Mouse (Mus musculus) embryonic fibroblast, embryonic 13.5 days (primary cell): ENCODE measurements around the gene Pptc7.

Experiments
- CTCF ChIP-seq: IDR thresholded peaks from 2 replicates; pipeline ENCODE4 v1.5.1; 2011; ENCODE audit warnings: mild to moderate bottlenecking, control low read depth, low read length, moderate library complexity, borderline replicate concordance; ENCODE audit not compliant: insufficient read depth
- POLR2A ChIP-seq: IDR thresholded peaks from 2 replicates; pipeline ENCODE4 v1.6.1; 2011; ENCODE audit warnings: low read depth, mild to moderate bottlenecking, control low read depth, low read length, moderate library complexity

DNA sequence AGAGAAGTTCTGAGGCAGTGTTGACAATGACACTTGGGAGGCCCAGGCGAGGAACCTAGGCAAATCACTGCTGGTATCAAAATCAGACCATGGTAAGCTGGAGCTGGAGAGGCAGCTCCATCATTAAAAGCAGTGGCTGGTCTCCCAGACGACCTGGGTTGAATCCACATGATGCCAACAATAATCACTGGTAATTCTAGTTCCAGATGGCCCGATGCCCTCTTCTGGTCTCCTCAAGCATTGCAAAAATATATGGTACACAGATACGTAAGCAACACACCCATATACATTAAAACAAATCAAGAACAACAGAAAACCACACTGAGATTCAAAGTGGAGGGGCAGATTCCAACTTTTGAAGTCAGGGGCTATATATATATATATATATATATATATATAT lies 61.6 kb downstream of the Pptc7 start:
- TF ChIP-seq CTCF (no peak), POLR2A (no peak)
